Mouse (Mus musculus): ENCODE measurements at regions not wholly inside any gene's neighbourhood (a gene's known extent, or its start where the extent isn't known, plus 50 kb on each side); places are given as distances from the start of the nearest gene placed in this dataset.

GRCm38 (mm10) chr13:107868906-107869305 lies 175.3 kb upstream of the Smim15 start:
- TF ChIP-seq CTCF (IDR thresholded peaks at IDR 0.05; ENCODE audit: borderline replicate concordance, insufficient read depth, low read depth, low read length) (no peak), POLR2A (IDR thresholded peaks at IDR 0.05; ENCODE audit: borderline replicate concordance, insufficient read depth, low read length) (no peak)

All from cerebellum, adult 2 months (tissue).